Mouse (Mus musculus): ENCODE results near the gene Gm11937. TPM values are rescaled to one million over a fixed set of nuclear protein-coding genes. Genes with fewer than 3 reads are reported as not detected.
"Not testable (repeated sequence)": the region's sequence is repeated elsewhere in the genome, so short reads cannot be mapped to it uniquely, and the experiment has no call there.

The Gm11937 gene
- polyA plus RNA-seq, 1 experiment from 2014 or later: not detected

DNA sequence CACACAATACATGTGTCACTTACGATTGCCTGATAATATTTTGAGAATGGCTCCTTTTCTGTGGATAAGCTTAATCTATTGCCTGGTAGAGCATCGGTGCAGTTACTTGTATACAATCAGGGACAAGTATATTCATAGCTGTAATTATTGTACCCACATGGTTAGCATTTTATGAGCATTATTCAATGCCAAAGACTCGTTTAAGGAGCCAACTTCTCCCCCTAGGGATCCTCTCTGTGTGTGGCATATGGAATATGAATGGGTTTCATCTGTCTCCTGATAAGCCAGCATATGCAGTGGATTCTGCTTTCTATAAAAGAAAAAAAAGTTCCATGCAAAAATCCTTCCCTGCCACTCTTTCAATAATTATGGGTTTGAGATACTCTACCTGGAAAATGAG is 34.4 kb upstream of the Gm11937 start:
- no peak overlapping the region for H3K27ac ChIP-seq (ENCODE audit: low read depth, low read length)
- no peaks in the 10 kb centered on the region for H3K4me1 ChIP-seq (replicated peaks; ENCODE audit: control insufficient read depth, insufficient read depth, low read length)
- no peak for TF ChIP-seq CTCF (IDR thresholded peaks at IDR 0.05; ENCODE audit: low read depth)
- no peak for ATAC-seq
- H3K27me3 ChIP-seq (replicated peaks; ENCODE audit: control insufficient read depth, insufficient read depth, low read length): no peaks in the 10 kb centered on the region
- H3K4me3 ChIP-seq (ENCODE audit: low read depth, low read length): no peak overlapping the region
- WGBS: 74% methylated on average over 3 of the region's 3 CpGs
- H3K36me3 ChIP-seq (ENCODE audit: control insufficient read depth, insufficient read depth): no peaks in the 10 kb centered on the region
- H3K4me2 ChIP-seq (replicated peaks; ENCODE audit: low read depth): no peak overlapping the region
- H3K9me3 ChIP-seq (ENCODE audit: control insufficient read depth): no peaks in the 10 kb centered on the region
- H3K9ac ChIP-seq (ENCODE audit: low read depth, low read length): no peak overlapping the region

- not testable (repeated sequence) for H3K9ac ChIP-seq (ENCODE audit: low read depth, low read length)
Measured at GRCm38 (mm10) chr11:99643635-99644139, 33.7 kb upstream of the Gm11937 start, which contains the start of gene Krtap4-7. TSS of gene Krtap4-7 (minus strand) at chr11:99644089.

DNA sequence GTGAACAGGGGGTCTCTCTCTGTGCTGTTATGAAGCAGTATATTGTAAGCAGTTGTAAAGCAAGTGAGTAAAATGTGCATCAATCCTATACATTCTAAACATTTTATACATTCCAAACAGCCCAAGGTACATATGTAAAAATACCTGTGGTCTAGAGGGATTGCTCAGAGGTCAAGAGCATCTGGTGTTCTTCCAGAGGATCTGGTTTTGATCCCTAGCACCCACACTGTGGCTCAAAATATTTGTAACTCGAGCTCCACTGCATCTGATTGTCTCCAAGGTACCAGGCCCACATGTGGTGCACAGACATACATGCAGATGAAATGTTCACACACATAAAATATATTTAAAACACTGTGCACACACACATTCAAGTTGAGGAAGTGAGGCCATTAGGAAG is 30.9 kb upstream of the Gm11937 start:
- no peaks in the 10 kb centered on the region for H3K27me3 ChIP-seq (replicated peaks; ENCODE audit: control insufficient read depth, insufficient read depth, low read length)
- H3K9ac ChIP-seq (ENCODE audit: low read depth, low read length): no peak overlapping the region
- no peaks in the 10 kb centered on the region for H3K9me3 ChIP-seq (ENCODE audit: control insufficient read depth)
- no peak overlapping the region for H3K4me2 ChIP-seq (replicated peaks; ENCODE audit: low read depth)
- TF ChIP-seq CTCF (IDR thresholded peaks at IDR 0.05; ENCODE audit: low read depth): no peak
- no peak for ATAC-seq
- no peaks in the 10 kb centered on the region for H3K4me1 ChIP-seq (replicated peaks; ENCODE audit: control insufficient read depth, insufficient read depth, low read length)
- 23% methylated on average over 1 of the region's 1 CpGs for WGBS
- H3K27ac ChIP-seq (ENCODE audit: low read depth, low read length): no peak overlapping the region
- H3K4me3 ChIP-seq (ENCODE audit: low read depth, low read length): no peak overlapping the region
- no peaks in the 10 kb centered on the region for H3K36me3 ChIP-seq (ENCODE audit: control insufficient read depth, insufficient read depth)

More at GRCm38 (mm10) chr11:99643635-99644139, 33.7 kb upstream of the Gm11937 start, which contains the start of gene Krtap4-7:
- not testable (repeated sequence) for H3K9me3 ChIP-seq (ENCODE audit: control insufficient read depth); ATAC-seq; H3K4me1 ChIP-seq (replicated peaks; ENCODE audit: control insufficient read depth, insufficient read depth, low read length); H3K27ac ChIP-seq (ENCODE audit: low read depth, low read length); H3K4me2 ChIP-seq (replicated peaks; ENCODE audit: low read depth); H3K4me3 ChIP-seq (ENCODE audit: low read depth, low read length); H3K27me3 ChIP-seq (replicated peaks; ENCODE audit: control insufficient read depth, insufficient read depth, low read length); H3K36me3 ChIP-seq (ENCODE audit: control insufficient read depth, insufficient read depth)
- WGBS: 73% methylated on average over 9 of the region's 9 CpGs

GRCm38 (mm10) chr11:99637086-99637485 is 27.1 kb upstream of the Gm11937 start:
- ATAC-seq: no peak
- H3K9me3 ChIP-seq (ENCODE audit: control insufficient read depth): no peaks in the 10 kb centered on the region
- 71% methylated on average over 1 of the region's 1 CpGs for WGBS

GRCm38 (mm10) chr11:99634653-99635134 is 24.7 kb upstream of the Gm11937 start, which contains the start of gene Krtap4-2:
TSS of gene Krtap4-2 (minus strand) at chr11:99635084.
- TF ChIP-seq CTCF (IDR thresholded peaks at IDR 0.05; ENCODE audit: low read depth): no peak
- no peaks in the 10 kb centered on the region for H3K36me3 ChIP-seq (ENCODE audit: control insufficient read depth, insufficient read depth)
- 45% methylated on average over 8 of the region's 8 CpGs for WGBS
- H3K4me1 ChIP-seq (replicated peaks; ENCODE audit: control insufficient read depth, insufficient read depth, low read length): no peaks in the 10 kb centered on the region
- H3K27me3 ChIP-seq (replicated peaks; ENCODE audit: control insufficient read depth, insufficient read depth, low read length): no peaks in the 10 kb centered on the region
- H3K4me3 ChIP-seq (ENCODE audit: low read depth, low read length): no peak within 1 kb of the TSS
- no peaks in the 10 kb centered on the region for H3K9me3 ChIP-seq (ENCODE audit: control insufficient read depth)
- no peak within 1 kb of the TSS for H3K27ac ChIP-seq (ENCODE audit: low read depth, low read length)
- no peak within 1 kb of the TSS for H3K9ac ChIP-seq (ENCODE audit: low read depth, low read length)
- ATAC-seq: no peak
- no peak within 1 kb of the TSS for H3K4me2 ChIP-seq (replicated peaks; ENCODE audit: low read depth)

More at GRCm38 (mm10) chr11:99637086-99637485, 27.1 kb upstream of the Gm11937 start:
- H3K4me2 ChIP-seq (replicated peaks; ENCODE audit: low read depth): no peak overlapping the region
- H3K27ac ChIP-seq (ENCODE audit: low read depth, low read length): no peak overlapping the region
- no peak for TF ChIP-seq CTCF (IDR thresholded peaks at IDR 0.05; ENCODE audit: low read depth)
- H3K36me3 ChIP-seq (ENCODE audit: control insufficient read depth, insufficient read depth): no peaks in the 10 kb centered on the region
- no peaks in the 10 kb centered on the region for H3K27me3 ChIP-seq (replicated peaks; ENCODE audit: control insufficient read depth, insufficient read depth, low read length)
- no peak overlapping the region for H3K9ac ChIP-seq (ENCODE audit: low read depth, low read length)
- H3K4me1 ChIP-seq (replicated peaks; ENCODE audit: control insufficient read depth, insufficient read depth, low read length): no peaks in the 10 kb centered on the region
- H3K4me3 ChIP-seq (ENCODE audit: low read depth, low read length): no peak overlapping the region

- H3K36me3 ChIP-seq (ENCODE audit: control insufficient read depth, insufficient read depth): no peaks in the 10 kb centered on the region
Measured at GRCm38 (mm10) chr11:99633293-99633692, 23.3 kb upstream of the Gm11937 start.

More at GRCm38 (mm10) chr11:99633293-99633692, 23.3 kb upstream of the Gm11937 start:
- Histone ChIP-seq H3K4me3 (ENCODE audit: low read depth, low read length) (no peak overlapping the region), H3K4me2 (replicated peaks; ENCODE audit: low read depth) (no peak overlapping the region), H3K9me3 (ENCODE audit: control insufficient read depth) (no peaks in the 10 kb centered on the region), H3K27ac (ENCODE audit: low read depth, low read length) (no peak overlapping the region), H3K9ac (ENCODE audit: low read depth, low read length) (no peak overlapping the region), H3K27me3 (replicated peaks; ENCODE audit: control insufficient read depth, insufficient read depth, low read length) (no peaks in the 10 kb centered on the region), H3K4me1 (replicated peaks; ENCODE audit: control insufficient read depth, insufficient read depth, low read length) (no peaks in the 10 kb centered on the region)
- WGBS: 78% methylated on average over 2 of the region's 2 CpGs
- TF ChIP-seq CTCF (IDR thresholded peaks at IDR 0.05; ENCODE audit: low read depth): no peak
- no peak for ATAC-seq
